1 mouse cellular context compared by ENCODE assay signal in genomic region chr19:3964030-3964429, GRCm38 (mm10).
TF ChIP-seq lines count a peak whose summit lies in the region.

No protein-coding gene starts in this region.

TF ChIP-seq in CH12.LX, 34 proteins besides CTCF, POLR2A, EP300 and RAD21:
- peak; percentile 40 for TF ChIP-seq SMC3 (IDR thresholded peaks at IDR 0.05; ENCODE audit: low read depth, low read length)
- TF ChIP-seq USF2 (conservative IDR thresholded peaks at IDR 0.05; ENCODE audit: low read depth, low read length): no peak
